Mouse (Mus musculus) MEL (cell line): ENCODE data around the gene Rxra. TPM values are rescaled to one million over a fixed set of nuclear protein-coding genes. Genes with fewer than 3 reads are reported as not detected.

Experiments
- DNase-seq: peaks from one replicate; pipeline ENCODE4 v3.0.0; 2011; ENCODE audit warnings: low read depth, low spot score
- H3K27ac ChIP-seq: 2 replicates; pipeline ENCODE4 v1.5.1; 2012; ENCODE audit warnings: low read depth, mild to moderate bottlenecking, control low read depth, low read length, moderate library complexity; ENCODE audit not compliant: control insufficient read depth
- H3K27me3 ChIP-seq, 2 experiments: fragments of 150-350 bp in 1 of 2; sonication (generic) in 1 of 2; 2 replicates each; pipeline ENCODE4 v1.6.1; 2012; ENCODE audit warnings: low read length in 2 of 2, mild to moderate bottlenecking in 2 of 2, improper control_type of control experiment in 1 of 2, moderate library complexity in 1 of 2; ENCODE audit not compliant: insufficient read depth in 2 of 2, control insufficient read depth in 1 of 2
- H3K36me3 ChIP-seq, 2 experiments: 2 replicates each; pipeline ENCODE4 v1.6.1; 2012 to 2014; ENCODE audit warnings: low read length in 2 of 2, improper control_type of control experiment in 1 of 2, inconsistent platforms in 1 of 2, mild to moderate bottlenecking in 1 of 2; ENCODE audit not compliant: insufficient read depth in 2 of 2, control insufficient read depth in 1 of 2
- H3K4me1 ChIP-seq, 2 experiments: fragments of 150-350 bp in 1 of 2; sonication (generic) in 1 of 2; 2 replicates each; pipeline ENCODE4 v1.6.1; 2012; ENCODE audit warnings: low read length in 2 of 2, improper control_type of control experiment in 1 of 2, mild to moderate bottlenecking in 1 of 2; ENCODE audit not compliant: insufficient read depth in 2 of 2, control insufficient read depth in 1 of 2
- H3K4me3 ChIP-seq, 2 experiments: fragments of 150-350 bp in 1 of 2; sonication (generic) in 1 of 2; 2 replicates each; pipeline ENCODE4 v1.5.1; 2012; ENCODE audit warnings: low read depth in 2 of 2, low read length in 2 of 2, mild to moderate bottlenecking in 2 of 2, moderate library complexity in 2 of 2, control low read depth in 1 of 2, improper control_type of control experiment in 1 of 2; ENCODE audit not compliant: control insufficient read depth in 1 of 2, insufficient read depth in 1 of 2
- H3K79me2 ChIP-seq: 2 replicates; pipeline ENCODE4 v1.6.1; 2012; ENCODE audit warnings: mild to moderate bottlenecking, low read length, moderate library complexity; ENCODE audit not compliant: control insufficient read depth, poor library complexity, insufficient read depth
- H3K9ac ChIP-seq: 2 replicates; pipeline ENCODE4 v1.6.1; 2012; ENCODE audit warnings: low read depth, mild to moderate bottlenecking, control low read depth, low read length, moderate library complexity; ENCODE audit not compliant: control insufficient read depth, poor library complexity, severe bottlenecking
- H3K9me3 ChIP-seq: fragments of 150-350 bp; sonication (generic); replicated peaks from 2 replicates; pipeline ENCODE4 v1.6.1; 2012; ENCODE audit warnings: mild to moderate bottlenecking, low read length, improper control_type of control experiment, moderate library complexity; ENCODE audit not compliant: insufficient read depth
- BHLHE40 ChIP-seq: IDR thresholded peaks from 2 replicates; pipeline ENCODE4 v1.6.1; 2012; ENCODE audit warnings: low read depth, mild to moderate bottlenecking, inconsistent platforms, low read length, improper control_type of control experiment, borderline replicate concordance
- CTCF ChIP-seq, 3 experiments: IDR thresholded peaks in 2 of 3; conservative IDR thresholded peaks in 1 of 3; 2 replicates each; pipeline ENCODE4 v1.5.1; 2011 to 2012; ENCODE audit warnings: low read length in 3 of 3, low read depth in 2 of 3, mild to moderate bottlenecking in 2 of 3, improper control_type of control experiment in 1 of 3, inconsistent platforms in 1 of 3, mixed read lengths in 1 of 3, moderate library complexity in 1 of 3; ENCODE audit not compliant: control insufficient read depth in 1 of 3, insufficient read depth in 1 of 3, poor library complexity in 1 of 3, severe bottlenecking in 1 of 3
- GABPA ChIP-seq: IDR thresholded peaks from 2 replicates; pipeline ENCODE4 v1.6.1; 2012; ENCODE audit warnings: low read depth, mild to moderate bottlenecking, inconsistent platforms, low read length, improper control_type of control experiment, moderate library complexity
- JUND ChIP-seq: IDR thresholded peaks from 2 replicates; pipeline ENCODE4 v1.6.1; 2011; ENCODE audit warnings: low read depth, mild to moderate bottlenecking, improper control_type of control experiment, low read length
- MYB ChIP-seq: IDR thresholded peaks from 2 replicates; pipeline ENCODE4 v1.6.1; 2011; ENCODE audit warnings: mild to moderate bottlenecking, low read depth, low read length, improper control_type of control experiment
- NELFE ChIP-seq: IDR thresholded peaks from 2 replicates; pipeline ENCODE4 v1.6.1; 2011; ENCODE audit warnings: low read depth, low read length, improper control_type of control experiment
- NRF1 ChIP-seq: IDR thresholded peaks from 2 replicates; pipeline ENCODE4 v1.6.1; 2014; ENCODE audit warnings: low read depth, mild to moderate bottlenecking, inconsistent platforms, low read length, improper control_type of control experiment, moderate library complexity; ENCODE audit not compliant: poor library complexity, insufficient read depth, severe bottlenecking
- POLR2A ChIP-seq, 2 experiments: IDR thresholded peaks; 2 replicates each; pipeline ENCODE4 v1.6.1; 2011 to 2012; ENCODE audit warnings: low read length in 2 of 2, mild to moderate bottlenecking in 2 of 2, control low read depth in 1 of 2, improper control_type of control experiment in 1 of 2, low read depth in 1 of 2, moderate library complexity in 1 of 2; ENCODE audit not compliant: control insufficient read depth in 1 of 2, insufficient read depth in 1 of 2, poor library complexity in 1 of 2
- POLR2AphosphoS2 ChIP-seq: IDR thresholded peaks from 2 replicates; pipeline ENCODE4 v1.6.1; 2011; ENCODE audit warnings: low read length, improper control_type of control experiment
- RAD21 ChIP-seq: IDR thresholded peaks from 2 replicates; pipeline ENCODE4 v1.6.1; 2011; ENCODE audit warnings: mild to moderate bottlenecking, low read depth, low read length, improper control_type of control experiment
- TCF12 ChIP-seq: IDR thresholded peaks from 2 replicates; pipeline ENCODE4 v1.6.1; 2014; ENCODE audit warnings: low read depth, mild to moderate bottlenecking, inconsistent platforms, low read length, improper control_type of control experiment, moderate library complexity
- USF2 ChIP-seq, 2 experiments: IDR thresholded peaks; 2 replicates each; pipeline ENCODE4 v1.6.1; 2011 to 2012; ENCODE audit warnings: improper control_type of control experiment in 2 of 2, low read length in 2 of 2, borderline replicate concordance in 1 of 2, inconsistent platforms in 1 of 2, low read depth in 1 of 2, mild to moderate bottlenecking in 1 of 2; ENCODE audit not compliant: insufficient read depth in 1 of 2
- ZMIZ1 ChIP-seq: IDR thresholded peaks from 2 replicates; pipeline ENCODE4 v1.6.1; 2012; ENCODE audit warnings: low read depth, mild to moderate bottlenecking, inconsistent platforms, low read length, improper control_type of control experiment, moderate library complexity
- ZNF384 ChIP-seq: IDR thresholded peaks from 2 replicates; pipeline ENCODE4 v1.6.1; 2012; ENCODE audit warnings: low read depth, mild to moderate bottlenecking, inconsistent platforms, low read length, improper control_type of control experiment
- polyA plus RNA-seq, 2 experiments: library from polyadenylated mRNA; stranded (reverse) in 1 of 2; unstranded in 1 of 2; fragments of >175 nt in 1 of 2; fragments of >200 nt in 1 of 2; gene quantifications; 2 replicates each; pipeline versions ENCODE4 v1.2.1 to v1.2.4; 2012; ENCODE audit warnings: low replicate concordance in 2 of 2, low read depth in 1 of 2; ENCODE audit not compliant: insufficient read length in 2 of 2, insufficient read depth in 1 of 2, missing spikeins in 1 of 2
- total RNA-seq: library from RNA; depleted of rRNA; stranded (reverse); fragments of 300-350 nt; gene quantifications from 2 replicates; pipeline ENCODE4 v1.2.3, GENCODE M21; 2012

Rxra gene
- total and polyA plus RNA-seq, 3 experiments = 11.7 to 19.6 TPM; not detected in 1

GRCm38 (mm10) chr2:27702904-27703666 lies 26.8 kb downstream of the Rxra start (continued):
- TF ChIP-seq MYB (peak; percentile 87), JUND (no peak), USF2 (IDR thresholded peaks at IDR 0.05; ENCODE audit: borderline replicate concordance in 1 of 2, insufficient read depth in 1 of 2, low read depth in 1 of 2, low read length in 2 of 2) (no peak), BHLHE40 (peak; percentile 77), POLR2AphosphoS2 (0 out of 2 replicates have a peak, but pooled peaks have one; percentile 28), CTCF (IDR thresholded peaks at IDR 0.05 in 2 of 3, conservative IDR thresholded peaks at IDR 0.05 in 1 of 3; ENCODE audit: control insufficient read depth in 1 of 3, insufficient read depth in 1 of 3, low read depth in 2 of 3, low read length in 3 of 3, poor library complexity in 1 of 3, severe bottlenecking in 1 of 3) (no peak), TCF12 (peak; percentile 100), ZMIZ1 (peak; percentile 90), POLR2A (IDR thresholded peaks at IDR 0.05; ENCODE audit: control insufficient read depth in 1 of 2, insufficient read depth in 1 of 2, low read depth in 1 of 2, low read length in 2 of 2, poor library complexity in 1 of 2) (no peak)

GRCm38 (mm10) chr2:27703852-27704640 lies 27.8 kb downstream of the Rxra start:
- DNase-seq = peak; percentile 52

DNA sequence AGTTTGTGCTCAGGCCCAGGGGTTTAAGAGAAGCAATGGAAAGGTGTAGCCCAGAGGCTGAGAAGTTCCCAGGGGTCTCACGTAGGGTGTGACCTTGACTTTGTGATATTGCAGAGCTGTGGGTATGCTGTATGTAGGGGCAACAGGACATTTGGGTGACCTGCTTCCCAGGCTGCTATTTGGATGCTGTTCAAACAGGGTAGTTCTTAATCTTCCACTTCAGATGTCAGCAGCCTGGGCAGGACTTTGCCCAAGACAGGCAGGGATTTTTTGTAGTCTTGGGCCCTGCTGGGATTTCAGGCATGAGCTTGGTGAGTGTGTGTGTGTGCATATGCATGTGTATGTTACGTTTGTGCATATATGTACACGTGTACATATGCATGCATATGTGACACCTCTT lies 28.4 kb downstream of the Rxra start:
- TF ChIP-seq GABPA = no peak
- no peak for TF ChIP-seq RAD21
- Histone ChIP-seq H3K9ac (no peak overlapping the region), H3K4me1 (peaks cover 22 to 48% of the 10 kb centered on the region in 2 experiments), H3K36me3 (peaks cover 0 to 32% of the 10 kb centered on the region in 2 experiments; a peak in 2 of 4 replicates), H3K27me3 (no peaks in the 10 kb centered on the region), H3K9me3 (no peaks in the 10 kb centered on the region), H3K4me3 (no peak overlapping the region), H3K79me2 (no peaks in the 10 kb centered on the region), H3K27ac (peak overlapping the region; percentile 64; the same call in 1 of the 2 replicates)
- DNase-seq = no peak

More at GRCm38 (mm10) chr2:27703852-27704640, 27.8 kb downstream of the Rxra start:
- Histone ChIP-seq H3K9ac (peak overlapping the region; percentile 2; the same call in 1 of the 2 replicates), H3K36me3 (peaks cover 0 to 33% of the 10 kb centered on the region in 2 experiments; a peak in 2 of 4 replicates), H3K4me3 (no peak overlapping the region), H3K9me3 (no peaks in the 10 kb centered on the region), H3K27ac (peak overlapping the region; percentile 64), H3K79me2 (no peaks in the 10 kb centered on the region), H3K27me3 (no peaks in the 10 kb centered on the region)
- TF ChIP-seq POLR2A (IDR thresholded peaks at IDR 0.05; ENCODE audit: control insufficient read depth in 1 of 2, insufficient read depth in 1 of 2, low read depth in 1 of 2, low read length in 2 of 2, poor library complexity in 1 of 2) (0 out of 4 replicates have a peak, but pooled peaks of 1 of the 2 experiments have one; percentile 28), NELFE (no peak), NRF1 (no peak), ZNF384 (no peak)
- TF ChIP-seq, all 39 proteins: peak for 1
- peaks cover 22 to 54% of the 10 kb centered on the region in 2 experiments for H3K4me1 ChIP-seq
